Mouse (Mus musculus) cerebellum, adult 2 months (tissue): Measurements from ENCODE around the gene Snapc2. TPM values are rescaled to one million over a fixed set of nuclear protein-coding genes. Genes with fewer than 3 reads are reported as not detected.

Experiments used
- DNase-seq, 2 experiments: peaks; one replicate each; pipeline ENCODE4 v3.0.0; 2021
- H3K27ac ChIP-seq: fragments of 200-500 bp; 2 replicates; pipeline ENCODE4 v1.5.1; 2012; ENCODE audit warnings: low read length, control low read depth, inconsistent platforms; ENCODE audit not compliant: insufficient read depth
- H3K27me3 ChIP-seq: fragments of 200-500 bp; 2 replicates; pipeline ENCODE4 v1.6.1; 2012; ENCODE audit warnings: inconsistent platforms, mild to moderate bottlenecking, low read length, moderate library complexity; ENCODE audit not compliant: control insufficient read depth, insufficient read depth
- H3K4me1 ChIP-seq: fragments of 200-500 bp; 2 replicates; pipeline ENCODE4 v1.6.1; 2011; ENCODE audit warnings: low read length; ENCODE audit not compliant: control insufficient read depth, insufficient read depth
- H3K4me3 ChIP-seq: fragments of 200-500 bp; replicated peaks from 2 replicates; pipeline ENCODE3; 2011; ENCODE audit warnings: mild to moderate bottlenecking, low read depth, low read length, control low read depth; ENCODE audit not compliant: insufficient read depth
- CTCF ChIP-seq: fragments of 200-500 bp; IDR thresholded peaks from 2 replicates; pipeline ENCODE4 v1.5.1; 2011; ENCODE audit warnings: low read depth, mild to moderate bottlenecking, control low read depth, low read length, moderate library complexity, borderline replicate concordance; ENCODE audit not compliant: insufficient read depth
- POLR2A ChIP-seq: fragments of 200-500 bp; IDR thresholded peaks from 2 replicates; pipeline ENCODE4 v1.6.1; 2011; ENCODE audit warnings: low read length, control low read depth, borderline replicate concordance; ENCODE audit not compliant: insufficient read depth
- WGBS: fragments of 180-500 bp; shearing (Covaris S2); methylation state at CpG from one replicate; pipeline ENCODE4 v1.1.7; 2018; 5-methylcytosine and 5-hydroxymethylcytosine counted together
- polyA plus RNA-seq: library from polyadenylated mRNA; depleted of rRNA; stranded (reverse); fragments of >200 nt; gene quantifications from 2 replicates; pipeline ENCODE4 v1.2.3, GENCODE M21; 2012

The Snapc2 gene
- polyA plus RNA-seq, 1 experiment: 47.0 TPM

GRCm38 (mm10) chr8:4227919-4228318, 25.0 kb upstream of the Snapc2 start:
- Histone ChIP-seq H3K4me1 (no peaks in the 10 kb centered on the region), H3K4me3 (no peak overlapping the region), H3K27me3 (no peaks in the 10 kb centered on the region; the same call in 1 of the 2 replicates), H3K27ac (no peak overlapping the region)
- TF ChIP-seq POLR2A (no peak), CTCF (no peak)
- DNase-seq: no peak
- 93% methylated on average over 4 of the region's 4 CpGs for WGBS

- Histone ChIP-seq H3K4me1 (no peaks in the 10 kb centered on the region), H3K27ac (no peak overlapping the region), H3K27me3 (no peaks in the 10 kb centered on the region; the same call in 1 of the 2 replicates), H3K4me3 (no peak overlapping the region)
- no peak for TF ChIP-seq POLR2A
- no peak for TF ChIP-seq CTCF
- no peak for DNase-seq
- 72% methylated on average over 5 of the region's 5 CpGs for WGBS
Observed at GRCm38 (mm10) chr8:4229784-4230183, 23.1 kb upstream of the Snapc2 start.

- H3K4me1 ChIP-seq: no peaks in the 10 kb centered on the region
- H3K27ac ChIP-seq: no peak overlapping the region
- WGBS: 59% methylated on average over 10 of the region's 10 CpGs
- no peak for TF ChIP-seq CTCF
- TF ChIP-seq POLR2A: no peak
- no peak overlapping the region for H3K4me3 ChIP-seq
- no peak for DNase-seq
- no peaks in the 10 kb centered on the region; the same call in 1 of the 2 replicates for H3K27me3 ChIP-seq
Observed at GRCm38 (mm10) chr8:4230612-4231351, 22.1 kb upstream of the Snapc2 start.

GRCm38 (mm10) chr8:4237814-4238433, 15.0 kb upstream of the Snapc2 start:
- 16% methylated on average over 15 of the region's 15 CpGs for WGBS
- no peaks in the 10 kb centered on the region for H3K27me3 ChIP-seq
- TF ChIP-seq CTCF: no peak
- TF ChIP-seq POLR2A: no peak

GRCm38 (mm10) chr8:4238434-4239192, 14.3 kb upstream of the Snapc2 start, which contains the start of the genes Map2k7 and Gm49320:
Map2k7 (plus strand) TSS chr8:4238740.
Gm49320 (plus strand) TSS chr8:4238865.
- WGBS: under 1% methylated on average over 71 of the region's 71 CpGs
- H3K27ac ChIP-seq: peak within 1 kb of the TSS; percentile 82

More at GRCm38 (mm10) chr8:4237814-4238433, 15.0 kb upstream of the Snapc2 start:
- H3K4me1 ChIP-seq: peaks cover 5% of the 10 kb centered on the region
- no peak for DNase-seq
- peak overlapping the region; percentile 83 for H3K4me3 ChIP-seq
- peak overlapping the region; percentile 82 for H3K27ac ChIP-seq

GRCm38 (mm10) chr8:4239193-4239890, 13.5 kb upstream of the Snapc2 start:
- H3K4me3 ChIP-seq: peak overlapping the region; percentile 83
- TF ChIP-seq CTCF (no peak), POLR2A (no peak)
- H3K27me3 ChIP-seq: no peaks in the 10 kb centered on the region
- peak overlapping the region; percentile 35; the same call in 1 of the 2 replicates for H3K27ac ChIP-seq
- WGBS: 8% methylated on average over 19 of the region's 19 CpGs
- no peak for DNase-seq
- H3K4me1 ChIP-seq: peaks cover 5% of the 10 kb centered on the region

More at GRCm38 (mm10) chr8:4238434-4239192, 14.3 kb upstream of the Snapc2 start, which contains the start of the genes Map2k7 and Gm49320:
- Histone ChIP-seq H3K4me3 (peak within 1 kb of the TSS; percentile 83), H3K27me3 (no peaks in the 10 kb centered on the region), H3K4me1 (peaks cover 5% of the 10 kb centered on the region)
- DNase-seq: peak; percentile 100
- TF ChIP-seq CTCF (peak; percentile 60), POLR2A (peak; percentile 61)

- Histone ChIP-seq H3K4me3 (no peak overlapping the region), H3K4me1 (no peaks in the 10 kb centered on the region; the same call in none of the 2 replicates), H3K27ac (no peak overlapping the region), H3K27me3 (no peaks in the 10 kb centered on the region)
- DNase-seq: no peak
- WGBS: 94% methylated on average over 5 of the region's 5 CpGs
- TF ChIP-seq CTCF (no peak), POLR2A (no peak)
Observed at GRCm38 (mm10) chr8:4245061-4245460, 7.8 kb upstream of the Snapc2 start.
